Mouse (Mus musculus): Measurements from ENCODE around the gene Ifit3b. TPM values are rescaled to one million over a fixed set of nuclear protein-coding genes. Genes with fewer than 3 reads are reported as not detected.
"Not testable (repeated sequence)": the region's sequence is repeated elsewhere in the genome, so short reads cannot be mapped to it uniquely, and the experiment has no call there.

Gene Ifit3b
- polyA plus RNA-seq, 1 experiment from 2014 or later, result 0.32 TPM

DNA sequence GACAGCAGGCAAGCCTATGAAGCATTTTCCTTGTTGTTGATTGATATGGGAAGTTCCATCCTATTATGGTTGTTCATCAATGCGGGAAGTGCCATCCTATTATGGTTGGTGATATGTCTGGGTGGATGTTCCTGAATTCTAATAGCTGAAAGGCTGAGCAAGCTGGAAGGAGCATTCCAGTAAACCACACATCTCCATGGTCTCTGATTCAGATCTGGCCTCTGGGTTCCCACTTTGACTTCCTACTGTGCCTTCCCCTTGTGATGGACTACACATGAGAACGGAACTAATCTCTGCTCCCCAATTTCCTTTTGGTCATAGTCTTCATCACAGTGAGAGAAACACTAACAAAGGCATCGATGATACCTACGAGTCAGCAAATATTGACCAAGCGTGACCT lies 13.1 kb downstream of the Ifit3b start:
- H3K4me2 ChIP-seq, result no peak overlapping the region
- 79% methylated on average over 5 of the region's 5 CpGs for WGBS
- H3K4me3 ChIP-seq, result no peak overlapping the region
- H3K27ac ChIP-seq, result no peak overlapping the region
- H3K9me3 ChIP-seq, result no peaks in the 10 kb centered on the region
- H3K9ac ChIP-seq, result no peak overlapping the region
- H3K36me3 ChIP-seq, result no peaks in the 10 kb centered on the region
- H3K27me3 ChIP-seq, result no peaks in the 10 kb centered on the region
- H3K4me1 ChIP-seq, result no peaks in the 10 kb centered on the region
- no peak for ATAC-seq (ENCODE audit: borderline replicate concordance, extremely low read depth, low FRiP score, low TSS enrichment)

DNA sequence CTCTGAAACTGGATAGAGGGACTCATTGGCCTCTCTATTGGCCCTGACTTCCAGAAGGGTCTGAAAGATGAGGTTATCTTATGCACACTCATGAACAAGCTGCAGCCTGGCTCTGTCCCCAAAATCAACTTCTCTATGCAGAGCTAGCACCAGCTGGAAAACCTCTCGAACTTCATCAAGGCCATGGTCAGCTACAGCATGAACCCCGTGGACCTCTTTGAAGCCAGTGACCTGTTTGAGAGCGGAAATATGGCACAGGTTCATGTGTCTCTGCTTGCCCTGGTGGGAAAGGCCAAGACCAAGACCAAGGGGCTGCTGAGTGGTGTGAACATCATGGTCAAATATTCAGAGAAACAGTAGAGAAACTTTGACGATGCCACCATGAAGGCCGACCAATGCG lies 16.0 kb downstream of the Ifit3b start:
- Histone ChIP-seq H3K4me2 (no peak overlapping the region), H3K27me3 (no peaks in the 10 kb centered on the region), H3K4me1 (no peaks in the 10 kb centered on the region), H3K9me3 (no peaks in the 10 kb centered on the region), H3K36me3 (no peaks in the 10 kb centered on the region), H3K27ac (no peak overlapping the region), H3K4me3 (no peak overlapping the region), H3K9ac (no peak overlapping the region)
- 89% methylated on average over 6 of the region's 6 CpGs for WGBS
- no peak for ATAC-seq (ENCODE audit: borderline replicate concordance, extremely low read depth, low FRiP score, low TSS enrichment)

DNA sequence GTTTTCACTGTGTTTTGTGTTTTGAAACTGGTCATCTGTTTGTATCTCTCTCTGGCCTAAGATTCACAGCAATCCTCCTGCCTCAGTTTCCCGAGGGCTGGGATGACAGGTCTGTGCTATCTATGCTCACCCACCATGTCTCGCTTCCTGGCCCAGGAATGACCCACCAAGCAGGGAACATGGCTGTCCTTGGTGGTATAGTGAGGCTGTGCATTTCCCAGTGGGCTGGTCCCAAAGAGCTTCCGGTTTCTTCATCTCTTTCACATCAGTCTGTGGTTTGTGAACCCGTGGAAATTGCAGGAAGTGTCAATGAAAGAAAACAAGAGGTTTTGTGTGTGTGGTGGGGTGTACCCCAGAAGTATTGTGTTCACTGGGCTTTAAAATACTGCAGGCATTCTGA lies 16.9 kb downstream of the Ifit3b start:
- H3K4me1 ChIP-seq, result no peaks in the 10 kb centered on the region
- H3K27me3 ChIP-seq, result no peaks in the 10 kb centered on the region
- no peak overlapping the region for H3K4me3 ChIP-seq
- H3K4me2 ChIP-seq, result no peak overlapping the region
- H3K9ac ChIP-seq, result no peak overlapping the region
- no peaks in the 10 kb centered on the region for H3K9me3 ChIP-seq
- 68% methylated on average over 4 of the region's 4 CpGs for WGBS
- H3K36me3 ChIP-seq, result no peaks in the 10 kb centered on the region
- no peak overlapping the region for H3K27ac ChIP-seq
- ATAC-seq (ENCODE audit: borderline replicate concordance, extremely low read depth, low FRiP score, low TSS enrichment), result no peak

DNA sequence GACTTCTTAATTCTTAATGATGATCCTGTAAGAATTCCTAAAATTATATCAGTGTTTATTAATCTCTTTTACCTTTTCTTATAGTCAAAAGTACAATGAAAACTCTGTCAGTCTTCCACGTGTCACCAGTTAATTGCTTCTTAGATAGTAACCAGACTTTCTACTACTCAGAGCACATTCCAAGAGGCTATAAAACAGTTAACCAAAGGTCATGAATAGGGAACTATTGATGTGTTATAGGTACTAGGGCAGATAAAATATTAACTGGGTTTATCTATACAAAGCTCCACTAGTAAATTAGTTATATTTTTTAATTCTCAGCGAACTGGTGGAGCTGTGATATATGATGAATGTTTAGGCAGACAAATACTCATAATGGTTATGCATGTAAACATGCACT lies 19.7 kb downstream of the Ifit3b start:
- H3K4me3 ChIP-seq, result no peak overlapping the region
- H3K9me3 ChIP-seq, result no peaks in the 10 kb centered on the region
- no peaks in the 10 kb centered on the region for H3K4me1 ChIP-seq
- no peaks in the 10 kb centered on the region for H3K36me3 ChIP-seq
- 64% methylated on average over 2 of the region's 2 CpGs for WGBS
- H3K9ac ChIP-seq, result no peak overlapping the region
- no peak for ATAC-seq (ENCODE audit: borderline replicate concordance, extremely low read depth, low FRiP score, low TSS enrichment)
- no peak overlapping the region for H3K27ac ChIP-seq
- H3K4me2 ChIP-seq, result no peak overlapping the region
- no peaks in the 10 kb centered on the region for H3K27me3 ChIP-seq

DNA sequence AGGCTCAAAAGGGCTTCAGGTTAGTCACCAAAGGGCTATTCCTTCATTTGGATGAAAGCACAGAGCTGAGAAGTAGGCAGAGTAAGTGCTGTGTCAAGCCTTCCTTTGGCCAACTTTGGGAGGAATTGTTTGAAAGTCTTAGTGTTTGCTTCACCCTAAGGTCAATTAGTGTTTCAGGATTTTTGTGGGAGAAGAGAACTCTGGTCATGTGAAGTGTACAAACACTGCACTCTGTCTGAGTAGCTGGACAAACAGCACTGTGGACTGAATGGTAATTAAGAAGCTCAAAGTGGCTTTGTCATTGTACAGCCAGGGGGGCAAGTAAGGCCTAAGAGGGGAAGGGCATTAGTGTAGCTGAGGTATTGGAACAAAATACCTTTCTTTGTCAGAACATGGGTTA lies 23.7 kb downstream of the Ifit3b start:
- ATAC-seq (ENCODE audit: borderline replicate concordance, extremely low read depth, low FRiP score, low TSS enrichment), result peak; percentile 69; the same call in 1 of the 2 replicates
- H3K27ac ChIP-seq, result no peak overlapping the region
- H3K9me3 ChIP-seq, result no peaks in the 10 kb centered on the region
- no peak overlapping the region for H3K4me2 ChIP-seq
- no peaks in the 10 kb centered on the region for H3K27me3 ChIP-seq
- no peaks in the 10 kb centered on the region for H3K36me3 ChIP-seq
- no peak overlapping the region for H3K4me3 ChIP-seq
- no peak overlapping the region for H3K9ac ChIP-seq
- H3K4me1 ChIP-seq, result no peaks in the 10 kb centered on the region

DNA sequence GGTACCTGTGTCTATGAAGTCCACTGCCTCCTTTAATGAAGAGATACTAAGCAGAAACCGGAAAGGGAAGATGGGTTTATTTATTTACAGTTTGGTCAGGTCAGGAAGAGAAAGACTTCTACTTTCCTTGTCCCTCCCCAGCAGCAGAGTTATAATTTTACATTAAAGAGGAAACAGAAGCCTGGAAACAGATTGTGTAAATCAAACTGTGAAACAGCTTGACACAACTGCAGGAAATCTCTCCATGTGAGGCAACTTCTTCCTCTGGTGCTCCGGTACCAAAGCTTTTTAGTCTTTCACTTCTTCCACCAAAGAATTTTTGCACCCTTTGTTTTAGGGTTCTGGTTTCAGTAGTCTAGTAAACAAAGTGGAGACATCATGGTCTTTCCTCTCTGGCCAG lies 25.7 kb downstream of the Ifit3b start:
- 57% methylated on average over 2 of the region's 2 CpGs for WGBS
- no peak overlapping the region for H3K4me3 ChIP-seq
- H3K9me3 ChIP-seq, result no peaks in the 10 kb centered on the region
- H3K4me1 ChIP-seq, result no peaks in the 10 kb centered on the region
- H3K36me3 ChIP-seq, result no peaks in the 10 kb centered on the region
- H3K9ac ChIP-seq, result no peak overlapping the region
- no peak overlapping the region for H3K27ac ChIP-seq
- H3K27me3 ChIP-seq, result peaks cover 3% of the 10 kb centered on the region; the same call in 1 of the 2 replicates
- ATAC-seq (ENCODE audit: borderline replicate concordance, extremely low read depth, low FRiP score, low TSS enrichment), result no peak
- H3K4me2 ChIP-seq, result no peak overlapping the region

DNA sequence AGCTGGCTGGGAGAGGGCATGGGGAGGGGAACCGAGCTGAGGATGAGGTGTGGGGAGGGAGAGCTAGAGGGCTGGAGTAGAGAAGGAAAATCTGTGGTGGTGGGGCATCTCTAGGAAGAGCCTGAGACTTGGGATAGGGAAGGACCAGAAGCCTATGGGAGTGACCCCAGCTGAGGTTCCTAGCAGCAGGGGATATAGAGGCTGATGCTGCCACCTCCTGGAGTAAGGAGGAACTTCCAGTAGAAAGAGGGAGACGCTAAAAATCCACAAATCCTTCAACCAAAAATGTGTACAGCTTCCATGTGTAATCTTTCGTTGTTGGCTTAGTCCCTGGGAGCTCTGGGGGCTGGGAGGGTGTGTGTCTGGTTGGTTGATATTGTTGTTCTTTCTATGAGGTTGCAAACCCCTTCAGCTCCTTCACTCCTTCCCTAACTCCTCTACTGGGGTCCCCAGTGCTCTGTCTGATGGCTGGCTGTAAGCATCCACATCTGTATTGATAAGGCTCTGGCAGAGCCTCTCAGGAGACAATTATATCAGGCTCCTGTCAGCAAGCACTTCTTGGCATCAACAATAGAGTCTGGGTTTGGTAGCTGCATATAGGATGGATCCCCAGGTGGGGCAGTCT lies 29.3 kb downstream of the Ifit3b start:
- Histone ChIP-seq H3K27me3 (peaks cover 3% of the 10 kb centered on the region; the same call in 1 of the 2 replicates), H3K27ac (no peak overlapping the region)

DNA sequence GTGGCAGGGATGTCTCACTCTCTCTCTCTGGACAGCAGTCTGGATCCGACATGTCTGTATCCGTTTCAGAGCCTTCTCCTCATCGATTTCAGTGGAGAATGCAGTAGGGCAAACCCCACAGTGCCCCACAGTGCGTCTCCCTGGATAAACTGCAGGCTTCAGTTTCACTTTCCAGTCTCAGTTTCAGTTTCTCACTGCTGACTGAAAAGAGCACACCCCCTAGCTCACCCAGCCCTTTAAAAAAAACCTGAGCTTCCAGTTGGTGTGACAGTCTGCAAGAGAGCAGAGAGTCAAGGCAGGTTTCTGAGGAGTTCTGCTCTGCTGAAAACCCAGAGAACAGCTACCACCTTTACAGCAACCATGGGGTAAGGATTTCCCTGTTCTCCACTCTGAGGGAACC lies 32.9 kb downstream of the Ifit3b start, which contains the start of the genes Ifit1bl2 and Ifit1:
Gene Ifit1bl2, minus strand, starts transcription at position 121 of the 400 bp plus-strand sequence.
Gene Ifit1, plus strand, starts transcription at position 249 of the 400 bp plus-strand sequence.
- H3K27me3 ChIP-seq, result peaks cover 3% of the 10 kb centered on the region; the same call in 1 of the 2 replicates
- H3K27ac ChIP-seq, result no peak within 1 kb of the TSS
- no peaks in the 10 kb centered on the region for H3K36me3 ChIP-seq
- no peaks in the 10 kb centered on the region for H3K9me3 ChIP-seq
- ATAC-seq (ENCODE audit: borderline replicate concordance, extremely low read depth, low FRiP score, low TSS enrichment), result no peak
- H3K4me3 ChIP-seq, result no peak within 1 kb of the TSS
- H3K9ac ChIP-seq, result no peak within 1 kb of the TSS
- WGBS, result 38% methylated on average over 4 of the region's 4 CpGs
- peak within 1 kb of the TSS; percentile 24; the same call in 1 of the 2 replicates for H3K4me2 ChIP-seq
- H3K4me1 ChIP-seq, result no peaks in the 10 kb centered on the region

More for the DNA sequence above, 29.3 kb downstream of the Ifit3b start:
- Histone ChIP-seq H3K9me3 (no peaks in the 10 kb centered on the region), H3K36me3 (no peaks in the 10 kb centered on the region), H3K4me2 (no peak overlapping the region), H3K9ac (no peak overlapping the region), H3K4me3 (no peak overlapping the region), H3K4me1 (no peaks in the 10 kb centered on the region)
- WGBS, result 10% methylated on average over 3 of the region's 3 CpGs
- no peak for ATAC-seq (ENCODE audit: borderline replicate concordance, extremely low read depth, low FRiP score, low TSS enrichment)

DNA sequence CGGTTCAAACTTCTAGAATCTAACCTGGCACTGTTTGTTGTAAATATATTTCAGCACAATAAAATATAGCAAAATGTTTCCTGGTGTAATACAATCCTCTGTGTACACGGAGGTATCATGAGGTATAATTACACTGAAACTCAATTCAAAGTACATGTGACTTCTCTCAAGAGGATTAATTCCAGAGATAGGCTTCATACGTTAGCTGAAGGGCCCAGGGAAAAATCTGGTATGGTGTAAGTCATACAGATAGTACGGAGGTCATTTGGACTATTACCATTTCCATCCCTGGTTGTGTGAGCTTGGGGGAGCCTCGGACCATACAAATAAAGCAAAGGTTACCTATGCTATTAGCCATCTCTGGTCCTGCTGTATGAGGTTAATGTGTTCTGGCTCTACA lies 34.8 kb downstream of the Ifit3b start:
- H3K4me2 ChIP-seq, result no peak overlapping the region
- H3K27me3 ChIP-seq, result peaks cover 2% of the 10 kb centered on the region; the same call in 1 of the 2 replicates
- no peaks in the 10 kb centered on the region for H3K36me3 ChIP-seq
- no peak overlapping the region for H3K9ac ChIP-seq
- H3K4me1 ChIP-seq, result no peaks in the 10 kb centered on the region
- H3K4me3 ChIP-seq, result no peak overlapping the region
- H3K27ac ChIP-seq, result no peak overlapping the region
- ATAC-seq (ENCODE audit: borderline replicate concordance, extremely low read depth, low FRiP score, low TSS enrichment), result no peak
- 77% methylated on average over 5 of the region's 5 CpGs for WGBS
- no peaks in the 10 kb centered on the region for H3K9me3 ChIP-seq

DNA sequence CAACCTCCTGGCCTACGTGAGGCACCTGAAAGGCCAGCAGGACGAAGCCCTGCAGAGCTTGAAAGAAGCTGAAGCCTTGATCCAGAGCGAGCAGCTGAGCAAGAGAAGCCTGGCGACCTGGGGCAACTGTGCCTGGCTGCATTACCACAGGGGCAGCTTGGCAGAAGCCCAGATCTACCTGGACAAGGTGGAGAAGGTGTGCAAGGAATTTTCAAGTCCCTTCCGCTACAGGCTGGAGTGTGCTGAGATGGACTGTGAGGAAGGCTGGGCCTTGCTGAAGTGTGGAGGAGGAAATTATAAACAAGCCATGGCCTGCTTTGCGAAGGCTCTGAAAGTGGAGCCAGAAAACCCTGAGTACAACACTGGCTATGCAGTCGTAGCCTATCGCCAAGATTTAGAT lies 39.9 kb downstream of the Ifit3b start:
- not testable (repeated sequence) for H3K4me1 ChIP-seq; H3K27me3 ChIP-seq; H3K36me3 ChIP-seq; H3K4me3 ChIP-seq; ATAC-seq (ENCODE audit: borderline replicate concordance, extremely low read depth, low FRiP score, low TSS enrichment); H3K4me2 ChIP-seq; H3K9me3 ChIP-seq; H3K9ac ChIP-seq; H3K27ac ChIP-seq
- WGBS, result 80% methylated on average over 8 of the region's 8 CpGs

DNA sequence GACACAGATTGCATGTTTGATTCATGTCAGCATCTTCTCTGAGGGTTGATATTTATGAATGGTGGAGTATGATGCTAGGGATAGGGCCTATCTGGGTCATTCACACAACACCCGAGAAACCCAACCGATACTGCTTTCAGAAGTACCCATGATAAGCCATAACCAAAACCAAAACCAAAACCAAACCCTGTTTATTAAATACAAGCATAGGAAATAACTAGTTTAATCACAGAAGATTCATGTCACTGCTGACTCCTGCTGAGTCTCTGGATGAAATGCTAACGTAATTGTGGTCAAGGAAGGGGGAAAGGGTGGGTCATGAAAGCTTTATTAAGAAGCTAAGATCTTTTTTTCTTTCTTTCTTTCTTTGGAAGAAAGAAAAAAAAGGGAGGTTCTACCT lies 42.5 kb downstream of the Ifit3b start:
- no peak for ATAC-seq (ENCODE audit: borderline replicate concordance, extremely low read depth, low FRiP score, low TSS enrichment)
- H3K9me3 ChIP-seq, result no peaks in the 10 kb centered on the region
- H3K4me3 ChIP-seq, result no peak overlapping the region
- WGBS, result 86% methylated on average over 3 of the region's 3 CpGs
- no peak overlapping the region for H3K27ac ChIP-seq
- no peak overlapping the region for H3K9ac ChIP-seq
- H3K4me2 ChIP-seq, result no peak overlapping the region
- no peaks in the 10 kb centered on the region for H3K4me1 ChIP-seq
- H3K36me3 ChIP-seq, result no peaks in the 10 kb centered on the region
- H3K27me3 ChIP-seq, result no peaks in the 10 kb centered on the region

DNA sequence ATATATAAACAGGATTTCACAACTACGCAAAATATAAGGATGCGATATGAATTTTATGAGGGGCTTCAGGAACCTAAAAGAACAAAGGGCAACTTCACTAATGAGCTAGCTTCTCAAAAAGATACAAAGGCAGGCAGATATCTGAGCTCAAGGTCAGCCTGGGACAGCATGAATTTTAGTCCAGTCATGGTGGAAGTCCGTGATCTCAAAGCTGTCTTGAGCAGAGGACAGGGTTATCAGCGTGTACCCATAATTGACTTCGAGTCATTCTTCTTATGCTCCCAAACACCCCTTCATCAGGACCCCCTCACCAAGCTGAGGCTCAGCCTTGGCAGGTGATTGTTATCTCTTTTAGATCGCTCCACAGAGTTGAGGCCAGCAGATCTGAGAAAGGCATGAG lies 43.2 kb downstream of the Ifit3b start:
- H3K9ac ChIP-seq, result no peak overlapping the region
- H3K9me3 ChIP-seq, result no peaks in the 10 kb centered on the region
- H3K27me3 ChIP-seq, result no peaks in the 10 kb centered on the region
- ATAC-seq (ENCODE audit: borderline replicate concordance, extremely low read depth, low FRiP score, low TSS enrichment), result no peak
- no peak overlapping the region for H3K4me2 ChIP-seq
- no peak overlapping the region for H3K4me3 ChIP-seq
- WGBS, result 78% methylated on average over 6 of the region's 6 CpGs
- no peak overlapping the region for H3K27ac ChIP-seq
- no peaks in the 10 kb centered on the region for H3K36me3 ChIP-seq
- no peaks in the 10 kb centered on the region for H3K4me1 ChIP-seq
